23 mouse cellular contexts compared by ENCODE assay signal in the genomic region with DNA sequence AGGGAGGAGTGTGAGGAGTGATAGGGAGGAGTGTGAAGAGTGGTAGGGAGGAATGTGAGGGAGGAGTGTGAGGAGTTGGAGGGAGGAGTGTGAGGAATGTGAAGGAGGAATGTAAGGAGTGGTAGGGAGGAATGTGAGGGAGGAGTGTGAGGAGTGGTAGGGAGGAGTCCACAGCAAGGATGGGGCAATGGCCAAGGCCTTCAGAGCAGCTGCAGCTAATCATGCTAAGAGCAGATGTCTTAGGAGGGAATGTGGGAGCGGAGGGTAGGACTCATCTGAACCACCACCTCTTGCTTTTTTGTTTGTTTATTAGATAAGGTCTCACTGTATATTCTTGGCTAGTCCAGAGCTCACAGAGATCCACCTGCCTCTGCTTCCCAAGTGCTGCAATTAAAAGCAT.
A peak's percentile ranks its signal among the peaks of the same experiment; 100 is the strongest.
DNase-seq lines count a peak whose midpoint lies in the region; ATAC-seq lines count a peak whose summit lies in the region.
"Had no signal": no experiment of that assay in that cellular context is flagged by ENCODE, and none has a peak within 500 bp of the region (broad histone marks: within the 10 kb centered on the region; RNA-seq: fewer than 3 reads in every experiment).

No protein-coding gene starts in this region.

- H3K27ac ChIP-seq in midbrain, embryonic 11.5 days (ENCODE audit: low read depth, low read length): no peak overlapping the region
- no peak overlapping the region for H3K27ac ChIP-seq in midbrain, embryonic 13.5 days
- H3K27ac ChIP-seq in intestine, embryonic 15.5 days: no peak overlapping the region
- H3K27ac ChIP-seq: embryonic facial prominence, embryonic 13.5 days; embryonic facial prominence, embryonic 15.5 days; forebrain, embryonic 10.5 days; forebrain, embryonic 12.5 days; forebrain, embryonic 15.5 days had no signal

- H3K9ac ChIP-seq in midbrain, embryonic 11.5 days (ENCODE audit: low read length): no peak overlapping the region
- no peak overlapping the region for H3K9ac ChIP-seq in midbrain, embryonic 13.5 days (replicated peaks)
- no peak overlapping the region for H3K9ac ChIP-seq in intestine, embryonic 15.5 days
- H3K9ac ChIP-seq: embryonic facial prominence, embryonic 13.5 days; embryonic facial prominence, embryonic 15.5 days; forebrain, embryonic 12.5 days; forebrain, embryonic 15.5 days; forebrain, postnatal 0 days had no signal

- DNase-seq in midbrain, embryonic 11.5 days (ENCODE audit: low spot score, missing footprints): peak; percentile 39
- DNase-seq in ZHBTc4 (ENCODE audit: low read depth, low spot score): peak; percentile 16
- no peak for DNase-seq in lung, postnatal 36 days
- DNase-seq: adrenal gland, adult 2 months; adrenal gland, postnatal 10 days; adrenal gland, postnatal 25 days; B cell, adult 2 months; cerebellum, adult 11 months; cerebellum, adult 18-20 months; cerebellum, adult 8-10 months; cerebellum, adult 9-11 months; cerebellum, postnatal 14 days; cerebellum, postnatal 36 days; embryo, embryonic 11 days; forebrain, postnatal 0 days had no signal

- H3K4me2 ChIP-seq in midbrain, embryonic 11.5 days: no peak overlapping the region
- H3K4me2 ChIP-seq in midbrain, embryonic 13.5 days (replicated peaks): no peak overlapping the region
- no peak overlapping the region for H3K4me2 ChIP-seq in intestine, embryonic 15.5 days (replicated peaks)
- H3K4me2 ChIP-seq: embryonic facial prominence, embryonic 13.5 days; embryonic facial prominence, embryonic 15.5 days; forebrain, embryonic 12.5 days; forebrain, embryonic 15.5 days had no signal

- no peaks in the 10 kb centered on the region for H3K36me3 ChIP-seq in midbrain, embryonic 11.5 days (ENCODE audit: control insufficient read depth, insufficient read depth, low read length)
- no peaks in the 10 kb centered on the region for H3K36me3 ChIP-seq in midbrain, embryonic 13.5 days
- H3K36me3 ChIP-seq in intestine, embryonic 15.5 days: no peaks in the 10 kb centered on the region
- H3K36me3 ChIP-seq: embryonic facial prominence, embryonic 13.5 days; embryonic facial prominence, embryonic 15.5 days; forebrain, embryonic 10.5 days; forebrain, embryonic 12.5 days; forebrain, embryonic 15.5 days had no signal

- no peak overlapping the region for H3K4me3 ChIP-seq in midbrain, embryonic 11.5 days (ENCODE audit: low read depth, low read length)
- no peak overlapping the region for H3K4me3 ChIP-seq in midbrain, embryonic 13.5 days (replicated peaks)
- no peak overlapping the region for H3K4me3 ChIP-seq in intestine, embryonic 15.5 days (replicated peaks)
- H3K4me3 ChIP-seq: embryonic facial prominence, embryonic 13.5 days; embryonic facial prominence, embryonic 15.5 days; erythroblast, embryonic 14.5 days; forebrain, embryonic 10.5 days; forebrain, embryonic 12.5 days; forebrain, embryonic 15.5 days had no signal

- no peak for ATAC-seq in midbrain, embryonic 11.5 days (ENCODE audit: low FRiP score)
- ATAC-seq in midbrain, embryonic 13.5 days: no peak
- ATAC-seq in intestine, embryonic 15.5 days: no peak
- ATAC-seq: forebrain, embryonic 15.5 days; forebrain, postnatal 0 days had no signal

- no peaks in the 10 kb centered on the region for H3K4me1 ChIP-seq in midbrain, embryonic 11.5 days (ENCODE audit: control insufficient read depth, insufficient read depth, low read length)
- H3K4me1 ChIP-seq in midbrain, embryonic 13.5 days (replicated peaks): no peaks in the 10 kb centered on the region
- no peaks in the 10 kb centered on the region for H3K4me1 ChIP-seq in intestine, embryonic 15.5 days (replicated peaks)
- H3K4me1 ChIP-seq: embryonic facial prominence, embryonic 13.5 days; embryonic facial prominence, embryonic 15.5 days; forebrain, embryonic 10.5 days; forebrain, embryonic 12.5 days had no signal

- no peaks in the 10 kb centered on the region for H3K9me3 ChIP-seq in midbrain, embryonic 11.5 days (ENCODE audit: control insufficient read depth, low read length)
- H3K9me3 ChIP-seq in midbrain, embryonic 13.5 days: no peaks in the 10 kb centered on the region
- no peaks in the 10 kb centered on the region for H3K9me3 ChIP-seq in intestine, embryonic 15.5 days
- H3K9me3 ChIP-seq: embryonic facial prominence, embryonic 13.5 days; embryonic facial prominence, embryonic 15.5 days; forebrain, embryonic 10.5 days; forebrain, embryonic 12.5 days; forebrain, embryonic 15.5 days had no signal

- no peaks in the 10 kb centered on the region for H3K27me3 ChIP-seq in midbrain, embryonic 11.5 days (ENCODE audit: control insufficient read depth, insufficient read depth, low read length)
- no peaks in the 10 kb centered on the region for H3K27me3 ChIP-seq in midbrain, embryonic 13.5 days
- no peaks in the 10 kb centered on the region for H3K27me3 ChIP-seq in intestine, embryonic 15.5 days (replicated peaks)
- H3K27me3 ChIP-seq: embryonic facial prominence, embryonic 13.5 days; embryonic facial prominence, embryonic 15.5 days; forebrain, embryonic 12.5 days; forebrain, embryonic 15.5 days had no signal

- WGBS in midbrain, embryonic 11.5 days: 94% methylated on average over 1 of the region's 1 CpGs
- 93% methylated on average over 1 of the region's 1 CpGs for WGBS in midbrain, embryonic 13.5 days
- WGBS in intestine, embryonic 15.5 days: 86% methylated on average over 1 of the region's 1 CpGs
